Mouse (Mus musculus) layer of hippocampus, adult 8-10 months (tissue): ENCODE measurements around the gene Krt73. TPM values are rescaled to one million over a fixed set of nuclear protein-coding genes. Genes with fewer than 3 reads are reported as not detected.

Experiments used
- DNase-seq, 2 experiments: peaks; one replicate each; pipeline ENCODE4 v3.0.0; 2022; ENCODE audit warnings: low spot score in 2 of 2
- total RNA-seq, 4 experiments: library from RNA; stranded (reverse); gene quantifications; 2 replicates each; pipeline ENCODE4 v1.2.4; 2022

The Krt73 gene
- 1 to 10 TPM; 4.4 to 6.8 (median 6.1) TPM for total RNA-seq

GRCm38 (mm10) chr15:101802296-101802835, at the start of gene Krt73:
Gene Krt73, minus strand, starts transcription at chr15:101802346.
- no peak for DNase-seq

- no peak for DNase-seq
Observed at GRCm38 (mm10) chr15:101850694-101851093, 48.5 kb upstream of the Krt73 start, which contains the start of gene Krt1. Gene Krt1, minus strand, starts transcription at chr15:101850794.

- peak in 1 of 2 experiments; percentile 62 for DNase-seq
Observed at GRCm38 (mm10) chr15:101845971-101846403, 43.8 kb upstream of the Krt73 start.

GRCm38 (mm10) chr15:101843192-101843591, 41.0 kb upstream of the Krt73 start:
- no peak for DNase-seq

GRCm38 (mm10) chr15:101834784-101835328, 32.7 kb upstream of the Krt73 start:
- no peak for DNase-seq

GRCm38 (mm10) chr15:101833131-101833530, 31.0 kb upstream of the Krt73 start:
- no peak for DNase-seq

- DNase-seq: no peak
Observed at GRCm38 (mm10) chr15:101829441-101829840, 27.3 kb upstream of the Krt73 start.

GRCm38 (mm10) chr15:101821786-101822185, 19.6 kb upstream of the Krt73 start:
- DNase-seq: no peak

- peak in 1 of 2 experiments; percentile 42 for DNase-seq
Observed at GRCm38 (mm10) chr15:101817875-101818274, 15.7 kb upstream of the Krt73 start, which contains the start of gene Krt2. Gene Krt2, minus strand, starts transcription at chr15:101818169.

- peak in 1 of 2 experiments; percentile 41 for DNase-seq
Observed at GRCm38 (mm10) chr15:101803052-101803822, 1.1 kb upstream of the Krt73 start.

- DNase-seq: no peak
Observed at GRCm38 (mm10) chr15:101790867-101791266, 11.3 kb downstream of the Krt73 start.

- DNase-seq: no peak
Observed at GRCm38 (mm10) chr15:101786360-101786759, 15.8 kb downstream of the Krt73 start, which contains the start of gene Krt72. Gene Krt72, minus strand, starts transcription at chr15:101786460.

GRCm38 (mm10) chr15:101773420-101773819, 28.7 kb downstream of the Krt73 start:
- DNase-seq: peak in 1 of 2 experiments; percentile 24

- DNase-seq: peak; percentile 77 to 95
Observed at GRCm38 (mm10) chr15:101772711-101773081, 29.4 kb downstream of the Krt73 start.

- DNase-seq: peak in 1 of 2 experiments; percentile 20
Observed at GRCm38 (mm10) chr15:101772080-101772710, 30.0 kb downstream of the Krt73 start.

- no peak for DNase-seq
Observed at GRCm38 (mm10) chr15:101770226-101770625, 31.9 kb downstream of the Krt73 start.

Other genes with a start within 250 kb of the Krt73 start
- under 1 TPM in 1 of 4 experiments, not detected in 3; 0.18 TPM for gene Krt90, start 239.4 kb downstream of the Krt73 start, total RNA-seq
- not detected for gene Krt75, start 228.4 kb downstream of the Krt73 start, total RNA-seq
- gene Gm5414, start 174.2 kb downstream of the Krt73 start, total RNA-seq: not detected
- gene Gm5478, start 155.0 kb downstream of the Krt73 start, total RNA-seq: not detected
- not detected for gene Krt6b, start 122.1 kb downstream of the Krt73 start, total RNA-seq
- gene Krt6a, start 108.0 kb downstream of the Krt73 start, total RNA-seq: not detected
- under 1 TPM; 0.35 to 0.61 (median 0.53) TPM for gene Krt5, start 89.4 kb downstream of the Krt73 start, total RNA-seq
- gene Krt71, start 59.2 kb downstream of the Krt73 start, total RNA-seq: not detected
- gene Krt72, start 15.9 kb downstream of the Krt73 start, total RNA-seq: not detected
- gene Krt2, start 15.8 kb upstream of the Krt73 start, total RNA-seq: 1 to 10 TPM; 6.2 to 8.9 (median 7.9) TPM
- gene Krt1, start 48.4 kb upstream of the Krt73 start, total RNA-seq: 1 to 10 TPM; 2.3 to 4.2 (median 3.6) TPM
- gene Krt77, start 67.4 kb upstream of the Krt73 start, total RNA-seq: 10 to 100 TPM; 12.2 to 16.2 (median 14.6) TPM
- not detected for gene Krt76, start 90.6 kb upstream of the Krt73 start, total RNA-seq
- not detected for gene Krt4, start 122.4 kb upstream of the Krt73 start, total RNA-seq
- gene Krt79, start 138.0 kb upstream of the Krt73 start, total RNA-seq: under 1 TPM in 3 of 4 experiments, not detected in 1; 0.18 to 0.41 (median 0.21) TPM
- gene Krt78, start 151.9 kb upstream of the Krt73 start, total RNA-seq: not detected
- under 1 TPM in 3 of 4 experiments, not detected in 1; 0.22 to 0.56 (median 0.43) TPM for gene Krt8, start 202.1 kb upstream of the Krt73 start, total RNA-seq
- 1 to 10 TPM in 2 of 4 experiments, under 1 TPM in 1, not detected in 1; 0.23 to 2.4 (median 2.3) TPM for gene Krt18, start 225.8 kb upstream of the Krt73 start, total RNA-seq